Mouse (Mus musculus): Measurements from ENCODE around the gene Ptprc. TPM values are rescaled to one million over a fixed set of nuclear protein-coding genes. Genes with fewer than 3 reads are reported as not detected.

Gene Ptprc
- polyA plus RNA-seq, 1 experiment = 2.1 TPM

DNA sequence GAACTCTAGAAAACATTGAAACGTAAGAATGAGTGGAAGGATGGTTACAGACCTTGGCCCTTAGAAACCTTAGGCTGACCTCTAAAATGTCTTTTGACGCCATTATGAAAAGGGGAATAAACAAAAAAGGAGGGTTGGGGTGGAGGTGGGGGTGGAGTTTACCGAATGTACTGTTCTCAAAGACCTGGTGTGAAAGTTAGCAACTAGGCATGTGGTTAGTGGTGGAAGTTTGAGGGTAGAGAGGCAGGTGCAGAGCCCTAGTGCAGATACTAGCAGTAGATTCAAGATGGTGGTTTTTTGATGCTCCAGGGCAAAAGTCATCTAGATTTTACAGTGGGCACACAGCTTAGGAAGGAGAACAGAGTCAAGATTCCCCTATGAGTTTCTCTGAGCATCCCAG, 18.5 kb downstream of the Ptprc start:
- H3K4me1 ChIP-seq = peaks cover 12% of the 10 kb centered on the region

DNA sequence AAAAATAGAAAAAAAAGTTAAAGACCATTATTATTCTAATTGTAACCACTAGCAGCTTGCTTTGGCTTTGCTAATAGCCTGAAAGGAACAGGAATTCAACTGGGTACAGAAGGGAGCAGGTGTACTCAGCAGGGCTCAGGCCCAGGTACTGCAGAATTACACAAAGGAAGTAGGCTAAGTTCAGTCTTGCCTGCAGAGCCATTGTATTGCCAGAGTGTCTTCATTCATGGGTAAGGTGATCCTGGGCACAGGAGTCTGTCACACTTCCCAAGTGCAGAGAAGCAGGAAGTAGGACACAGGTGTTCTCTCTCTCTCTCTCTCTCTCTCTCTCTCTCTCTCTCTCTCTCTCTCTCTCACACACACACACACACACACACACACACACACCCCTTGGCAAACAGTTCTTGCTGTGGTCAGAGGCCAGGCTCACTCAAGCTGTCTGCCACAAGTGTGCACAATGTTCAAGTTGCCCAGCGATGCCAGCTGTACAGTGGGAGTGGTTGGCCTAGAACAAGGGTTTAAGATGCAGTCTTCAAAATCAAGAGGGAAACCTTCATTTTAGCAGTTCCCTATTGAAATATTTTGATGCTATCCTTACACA, 21.2 kb downstream of the Ptprc start:
- Histone ChIP-seq H3K4me3 (replicated peaks) (no peak overlapping the region), H3K9me3 (no peaks in the 10 kb centered on the region), H3K4me1 (peaks cover 13% of the 10 kb centered on the region), H3K36me3 (replicated peaks; ENCODE audit: low read length) (no peaks in the 10 kb centered on the region), H3K27me3 (replicated peaks) (no peaks in the 10 kb centered on the region)
- no peak for TF ChIP-seq GATA1 (IDR thresholded peaks at IDR 0.05; ENCODE audit: borderline replicate concordance, low read length)
- no peak for TF ChIP-seq FLI1 (IDR thresholded peaks at IDR 0.05; ENCODE audit: low read length)

More for the DNA sequence above, 18.5 kb downstream of the Ptprc start:
- no peaks in the 10 kb centered on the region for H3K27me3 ChIP-seq (replicated peaks)
- TF ChIP-seq GATA1 (IDR thresholded peaks at IDR 0.05; ENCODE audit: borderline replicate concordance, low read length) = no peak
- no peak for TF ChIP-seq FLI1 (IDR thresholded peaks at IDR 0.05; ENCODE audit: low read length)
- no peaks in the 10 kb centered on the region for H3K9me3 ChIP-seq
- H3K4me3 ChIP-seq (replicated peaks) = no peak overlapping the region
- no peaks in the 10 kb centered on the region for H3K36me3 ChIP-seq (replicated peaks; ENCODE audit: low read length)

DNA sequence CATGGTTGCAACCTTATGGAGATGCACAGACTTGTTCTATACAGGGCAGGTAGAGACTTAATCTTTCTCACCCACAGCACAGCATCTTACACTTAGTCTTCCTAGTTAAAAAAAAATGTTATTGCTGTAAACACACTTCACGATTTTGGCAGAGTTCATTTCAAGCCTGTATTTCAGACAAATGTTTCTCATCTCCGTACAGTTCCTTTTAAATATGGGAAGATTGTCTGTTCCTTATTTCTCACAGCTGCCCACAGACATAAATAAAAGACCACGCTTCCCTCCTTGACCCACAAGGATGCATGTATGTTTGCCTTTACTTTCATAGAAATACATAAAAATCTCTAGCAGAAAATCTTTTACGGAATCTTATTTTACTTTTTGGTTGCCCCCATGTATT, 22.4 kb downstream of the Ptprc start:
- Histone ChIP-seq H3K27me3 (replicated peaks) (no peaks in the 10 kb centered on the region), H3K9me3 (no peaks in the 10 kb centered on the region), H3K36me3 (replicated peaks; ENCODE audit: low read length) (no peaks in the 10 kb centered on the region), H3K4me1 (peaks cover 14% of the 10 kb centered on the region), H3K4me3 (replicated peaks) (no peak overlapping the region)
- TF ChIP-seq FLI1 (IDR thresholded peaks at IDR 0.05; ENCODE audit: low read length) (no peak), GATA1 (IDR thresholded peaks at IDR 0.05; ENCODE audit: borderline replicate concordance, low read length) (no peak)

DNA sequence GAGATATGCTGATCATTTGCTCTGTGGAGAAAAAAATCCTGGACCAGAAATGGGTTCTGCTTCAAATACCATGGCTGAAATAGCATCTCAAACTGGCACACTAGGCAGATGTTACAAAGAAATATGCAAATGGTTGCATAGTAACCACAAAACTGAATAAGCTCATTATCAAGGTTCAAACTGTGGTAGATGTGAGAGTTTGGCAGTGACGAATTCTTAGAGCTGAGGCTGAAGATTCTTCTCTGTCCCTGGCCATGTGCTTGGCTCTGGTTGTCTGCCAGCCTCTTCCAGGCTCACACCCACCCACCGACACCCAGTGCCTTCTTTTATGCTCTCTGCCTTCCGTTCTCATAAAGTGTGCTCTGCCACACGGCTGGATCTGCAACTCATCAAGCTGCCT, 26.7 kb downstream of the Ptprc start:
- TF ChIP-seq FLI1 (IDR thresholded peaks at IDR 0.05; ENCODE audit: low read length) = no peak
- TF ChIP-seq GATA1 (IDR thresholded peaks at IDR 0.05; ENCODE audit: borderline replicate concordance, low read length) = no peak
- H3K4me1 ChIP-seq = peaks cover 28% of the 10 kb centered on the region

DNA sequence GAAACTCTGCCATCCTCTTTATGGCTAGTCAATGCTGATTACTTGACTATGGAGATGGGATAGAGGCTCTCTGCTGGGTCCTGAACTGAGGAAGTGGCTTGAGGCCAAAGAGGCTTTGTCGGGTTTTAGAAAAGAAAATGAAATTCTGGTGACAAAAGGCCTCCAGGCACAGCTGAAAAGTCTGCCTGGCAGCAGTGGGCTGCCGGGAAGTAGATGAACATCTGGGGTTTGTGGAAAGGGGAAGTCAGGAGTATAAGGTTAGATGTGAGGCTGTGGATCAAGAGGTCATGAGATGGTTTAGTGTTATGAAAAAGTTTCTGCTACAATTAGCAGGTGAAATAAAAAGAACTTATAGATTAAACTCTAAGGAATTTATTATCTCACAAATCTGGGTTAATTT, 29.9 kb downstream of the Ptprc start:
- H3K4me1 ChIP-seq = peaks cover 38% of the 10 kb centered on the region
- H3K9me3 ChIP-seq = no peaks in the 10 kb centered on the region
- TF ChIP-seq GATA1 (IDR thresholded peaks at IDR 0.05; ENCODE audit: borderline replicate concordance, low read length) (no peak), FLI1 (IDR thresholded peaks at IDR 0.05; ENCODE audit: low read length) (no peak)
- no peaks in the 10 kb centered on the region for H3K27me3 ChIP-seq (replicated peaks)
- H3K4me3 ChIP-seq (replicated peaks) = no peak overlapping the region
- H3K36me3 ChIP-seq (replicated peaks; ENCODE audit: low read length) = no peaks in the 10 kb centered on the region

More for the DNA sequence above, 26.7 kb downstream of the Ptprc start:
- Histone ChIP-seq H3K27me3 (replicated peaks) (no peaks in the 10 kb centered on the region), H3K9me3 (no peaks in the 10 kb centered on the region), H3K36me3 (replicated peaks; ENCODE audit: low read length) (no peaks in the 10 kb centered on the region), H3K4me3 (replicated peaks) (no peak overlapping the region)

DNA sequence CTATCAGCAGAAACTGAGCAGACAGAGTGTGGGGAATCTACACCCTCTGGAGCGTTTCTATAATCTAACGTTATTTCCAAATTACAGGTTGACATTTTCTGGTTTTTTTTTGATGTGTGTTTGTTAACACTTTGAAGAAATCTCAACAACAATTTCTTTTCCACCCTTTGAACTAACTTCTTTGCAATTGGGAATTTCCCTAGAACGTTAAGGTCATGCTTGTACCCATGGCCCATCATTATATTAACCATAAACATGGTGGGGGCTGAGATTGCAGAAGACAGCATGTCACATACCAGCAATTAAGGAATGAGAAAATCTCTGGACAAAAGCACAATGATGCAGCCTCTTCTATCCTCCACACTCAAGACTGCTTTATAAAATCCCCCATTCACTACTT, 30.4 kb downstream of the Ptprc start:
- Histone ChIP-seq H3K9me3 (no peaks in the 10 kb centered on the region), H3K4me1 (peaks cover 39% of the 10 kb centered on the region), H3K27me3 (replicated peaks) (no peaks in the 10 kb centered on the region), H3K36me3 (replicated peaks; ENCODE audit: low read length) (no peaks in the 10 kb centered on the region), H3K4me3 (replicated peaks) (no peak overlapping the region)
- no peak for TF ChIP-seq GATA1 (IDR thresholded peaks at IDR 0.05; ENCODE audit: borderline replicate concordance, low read length)
- TF ChIP-seq FLI1 (IDR thresholded peaks at IDR 0.05; ENCODE audit: low read length) = no peak

DNA sequence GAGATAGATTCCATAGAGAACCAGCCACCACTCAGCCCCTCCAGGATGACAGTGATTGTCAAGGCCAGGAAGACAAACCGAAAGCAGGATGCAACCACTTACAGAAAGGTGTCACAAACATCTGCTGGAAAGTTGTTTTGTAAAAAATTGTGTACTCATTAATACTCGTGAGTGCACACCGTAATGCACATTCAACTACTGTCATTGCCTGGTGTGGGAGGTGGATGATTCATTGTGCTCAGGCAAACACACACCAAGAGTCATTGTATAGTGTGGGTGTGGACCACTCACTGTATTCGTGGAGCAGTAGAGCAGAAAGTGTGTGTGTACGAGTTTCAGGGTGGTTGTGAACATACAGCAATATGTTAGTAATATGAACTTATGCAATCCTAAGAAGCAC, 31.1 kb downstream of the Ptprc start:
- Histone ChIP-seq H3K27me3 (replicated peaks) (no peaks in the 10 kb centered on the region), H3K4me1 (peaks cover 36% of the 10 kb centered on the region), H3K36me3 (replicated peaks; ENCODE audit: low read length) (no peaks in the 10 kb centered on the region), H3K4me3 (replicated peaks) (peak overlapping the region; percentile 10), H3K9me3 (no peaks in the 10 kb centered on the region)
- TF ChIP-seq FLI1 (IDR thresholded peaks at IDR 0.05; ENCODE audit: low read length) (no peak), GATA1 (IDR thresholded peaks at IDR 0.05; ENCODE audit: borderline replicate concordance, low read length) (no peak)

DNA sequence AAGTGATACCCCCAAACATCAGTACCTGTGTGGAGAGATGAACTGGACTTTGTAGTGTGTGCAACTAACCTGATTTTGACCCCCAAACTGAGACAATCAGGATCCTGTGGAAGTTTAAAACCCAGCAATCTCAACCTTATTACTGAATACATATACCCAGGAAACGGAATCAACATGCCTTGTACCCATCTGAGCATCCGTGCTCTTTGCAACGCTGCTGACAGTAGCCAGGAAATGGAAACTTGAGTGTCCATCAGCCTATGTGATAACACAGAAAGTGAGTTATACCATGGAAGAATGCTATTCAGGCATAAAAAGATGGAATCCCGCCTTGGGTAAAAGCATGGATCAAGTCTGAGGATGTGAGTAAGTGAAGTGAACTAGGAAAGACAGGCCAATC, 34.7 kb downstream of the Ptprc start:
- Histone ChIP-seq H3K27me3 (replicated peaks) (no peaks in the 10 kb centered on the region), H3K4me3 (replicated peaks) (no peak overlapping the region), H3K4me1 (peaks cover 38% of the 10 kb centered on the region), H3K9me3 (no peaks in the 10 kb centered on the region), H3K36me3 (replicated peaks; ENCODE audit: low read length) (no peaks in the 10 kb centered on the region)
- TF ChIP-seq FLI1 (IDR thresholded peaks at IDR 0.05; ENCODE audit: low read length) = no peak
- TF ChIP-seq GATA1 (IDR thresholded peaks at IDR 0.05; ENCODE audit: borderline replicate concordance, low read length) = no peak

DNA sequence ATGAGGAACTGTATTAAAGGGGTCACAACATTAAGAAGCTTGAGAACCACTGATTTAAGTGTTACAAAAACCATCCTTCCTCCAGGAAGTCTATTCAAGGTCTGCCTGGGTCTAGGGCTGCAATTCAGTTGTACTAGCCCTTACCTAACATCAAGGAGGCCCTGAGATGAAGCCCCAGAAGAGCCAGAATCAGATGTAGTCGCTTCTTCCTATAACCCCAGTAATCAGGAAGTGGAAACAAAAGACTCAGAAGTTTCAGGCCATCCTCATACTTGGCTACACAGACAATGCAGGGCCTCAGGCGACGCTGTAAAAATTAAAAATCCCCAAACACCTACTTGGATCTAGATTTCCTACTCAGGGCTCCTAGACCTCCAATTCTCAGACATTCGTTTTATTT, 37.8 kb downstream of the Ptprc start:
- H3K9me3 ChIP-seq = no peaks in the 10 kb centered on the region
- TF ChIP-seq FLI1 (IDR thresholded peaks at IDR 0.05; ENCODE audit: low read length) = no peak
- TF ChIP-seq GATA1 (IDR thresholded peaks at IDR 0.05; ENCODE audit: borderline replicate concordance, low read length) = no peak
- H3K4me1 ChIP-seq = peaks cover 51% of the 10 kb centered on the region
- no peaks in the 10 kb centered on the region for H3K36me3 ChIP-seq (replicated peaks; ENCODE audit: low read length)
- no peak overlapping the region for H3K4me3 ChIP-seq (replicated peaks)
- no peaks in the 10 kb centered on the region for H3K27me3 ChIP-seq (replicated peaks)

DNA sequence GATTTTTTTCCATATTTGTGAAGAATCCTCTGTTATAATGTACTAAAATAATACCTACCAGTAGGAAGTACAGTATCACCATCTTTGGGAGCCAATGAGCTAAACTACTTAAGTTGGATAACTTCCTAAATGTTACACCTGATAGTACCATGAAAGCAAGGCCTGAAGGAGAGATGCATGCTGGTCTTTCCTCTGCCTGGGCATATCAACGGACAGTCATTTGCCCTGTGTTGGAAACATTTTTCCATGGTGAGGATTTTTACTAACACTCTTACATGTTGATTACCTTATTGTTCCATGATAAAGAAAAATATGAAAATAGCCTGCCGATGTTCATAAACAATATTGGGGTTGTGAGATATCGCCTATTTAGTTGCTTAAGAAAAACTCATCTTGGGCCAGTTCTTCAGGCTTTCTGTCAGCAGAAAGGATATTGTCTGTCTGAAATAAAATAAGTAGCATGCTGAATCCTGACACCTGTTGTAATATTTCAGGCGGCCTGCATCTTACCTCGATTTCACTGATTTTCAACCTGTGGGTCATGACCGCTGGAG, 38.4 kb downstream of the Ptprc start:
- Histone ChIP-seq H3K36me3 (replicated peaks; ENCODE audit: low read length) (no peaks in the 10 kb centered on the region), H3K4me3 (replicated peaks) (no peak overlapping the region), H3K9me3 (no peaks in the 10 kb centered on the region), H3K27me3 (replicated peaks) (no peaks in the 10 kb centered on the region), H3K4me1 (peaks cover 45% of the 10 kb centered on the region)
- TF ChIP-seq GATA1 (IDR thresholded peaks at IDR 0.05; ENCODE audit: borderline replicate concordance, low read length) = no peak
- no peak for TF ChIP-seq FLI1 (IDR thresholded peaks at IDR 0.05; ENCODE audit: low read length)

Measured in megakaryocyte, embryonic 14.5 days (primary cell).